Mouse (Mus musculus) C2C12 (cell line): ENCODE data around the gene Pigyl. TPM values are rescaled to one million over a fixed set of nuclear protein-coding genes. Genes with fewer than 3 reads are reported as not detected.
"Not testable (repeated sequence)": the region's sequence is repeated elsewhere in the genome, so short reads cannot be mapped to it uniquely, and the experiment has no call there.

Experiments used
- H3K27me3 ChIP-seq: one replicate; pipeline ENCODE4 v1.6.1; 2011; ENCODE audit not compliant: control insufficient read depth, insufficient read depth, insufficient read length
- H3K36me3 ChIP-seq: one replicate; pipeline ENCODE4 v1.6.1; 2011; ENCODE audit not compliant: control insufficient read depth, insufficient read depth
- H3K4me3 ChIP-seq: one replicate; pipeline ENCODE4 v1.5.1; 2011; ENCODE audit warnings: mild to moderate bottlenecking, control low read depth; ENCODE audit not compliant: poor library complexity, insufficient read depth, severe bottlenecking
- H3K79me2 ChIP-seq: one replicate; pipeline ENCODE4 v1.6.1; 2011; ENCODE audit not compliant: control insufficient read depth, insufficient read depth
- H3K79me3 ChIP-seq: one replicate; pipeline ENCODE4 v1.6.1; 2011; ENCODE audit warnings: low read depth, control low read depth
- H3ac ChIP-seq: one replicate; pipeline ENCODE3; 2011; ENCODE audit warnings: low read depth; ENCODE audit not compliant: control insufficient read depth, insufficient read length
- CEBPB ChIP-seq: IDR thresholded peaks from one replicate; pipeline ENCODE4 v1.6.1; 2011; ENCODE audit warnings: low read depth, mild to moderate bottlenecking, control low read depth, moderate library complexity
- CTCF ChIP-seq: IDR thresholded peaks from one replicate; pipeline ENCODE4 v1.5.1; 2011; ENCODE audit not compliant: control insufficient read depth, insufficient read depth, insufficient read length
- FOSL1 ChIP-seq: IDR thresholded peaks from one replicate; pipeline ENCODE4 v1.8.0; 2011; ENCODE audit warnings: mild to moderate bottlenecking, low read length; ENCODE audit not compliant: poor library complexity, insufficient read depth, severe bottlenecking
- MAX ChIP-seq: IDR thresholded peaks from one replicate; pipeline ENCODE4 v1.6.1; 2011; ENCODE audit warnings: mild to moderate bottlenecking, control low read depth
- MYOD1 ChIP-seq: IDR thresholded peaks from one replicate; pipeline ENCODE4 v1.6.1; 2011; ENCODE audit warnings: low read depth; ENCODE audit not compliant: control insufficient read depth, insufficient read length
- MYOG ChIP-seq: IDR thresholded peaks from one replicate; pipeline ENCODE4 v1.6.1; 2011; ENCODE audit not compliant: control insufficient read depth, insufficient read length; ENCODE audit errors: extremely low read depth
- USF1 ChIP-seq: IDR thresholded peaks from one replicate; pipeline ENCODE4 v1.6.1; 2011; ENCODE audit warnings: low read depth, mild to moderate bottlenecking, control low read depth, moderate library complexity
- polyA plus RNA-seq: library from polyadenylated mRNA; unstranded; fragments of >200 nt; fragmentation: generic; extraction: Trizol; gene quantifications from one replicate; pipeline ENCODE4 v1.2.1, GENCODE M21; 2012; ENCODE audit warnings: missing spikeins

Pigyl gene
- polyA plus RNA-seq, 1 experiment = 47.9 TPM

GRCm38 (mm10) chr9:22144304-22144965, 12.2 kb upstream of the Pigyl start:
- Histone ChIP-seq H3K4me3 (no peak overlapping the region), H3K36me3 (no peaks in the 10 kb centered on the region), H3ac (no peak overlapping the region), H3K79me2 (no peaks in the 10 kb centered on the region), H3K79me3 (no peaks in the 10 kb centered on the region), H3K27me3 (no peaks in the 10 kb centered on the region)
- TF ChIP-seq FOSL1 (no peak), CEBPB (no peak), MYOG (no peak), MAX (no peak), CTCF (no peak)

- no peak overlapping the region for H3ac ChIP-seq
- H3K4me3 ChIP-seq = no peak overlapping the region
- no peaks in the 10 kb centered on the region for H3K79me2 ChIP-seq
- no peaks in the 10 kb centered on the region for H3K27me3 ChIP-seq
- H3K36me3 ChIP-seq = no peaks in the 10 kb centered on the region
- no peaks in the 10 kb centered on the region for H3K79me3 ChIP-seq
- no peak for TF ChIP-seq CEBPB
- TF ChIP-seq FOSL1 = no peak
- no peak for TF ChIP-seq USF1
- TF ChIP-seq MYOG = no peak
Measured at GRCm38 (mm10) chr9:22149426-22150248, 7.0 kb upstream of the Pigyl start.

DNA sequence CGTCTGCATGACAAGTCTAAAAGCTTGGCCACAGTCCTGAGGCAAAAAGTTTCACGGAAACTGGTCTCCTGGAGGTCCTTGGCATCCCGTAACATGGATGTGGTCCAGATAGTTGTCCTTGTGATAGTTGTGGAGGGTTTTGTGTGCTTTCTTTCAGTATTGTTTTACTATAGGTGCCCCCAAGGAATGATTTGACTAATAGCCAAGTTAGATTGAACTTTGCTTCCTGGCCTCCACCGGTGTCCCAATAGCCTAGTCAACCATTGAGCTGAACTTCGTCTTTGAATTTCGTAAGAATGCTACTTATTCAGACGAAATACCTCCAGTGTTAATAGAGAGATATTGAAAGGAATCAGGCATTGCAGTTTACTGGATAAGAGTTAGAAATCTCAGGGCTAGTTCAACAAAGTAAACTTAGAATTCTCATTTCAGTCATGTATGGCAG, 6.4 kb upstream of the Pigyl start:
- not testable (repeated sequence) for H3K36me3 ChIP-seq, H3K79me2 ChIP-seq, H3ac ChIP-seq, H3K4me3 ChIP-seq, H3K27me3 ChIP-seq, H3K79me3 ChIP-seq

GRCm38 (mm10) chr9:22150946-22151345, 5.7 kb upstream of the Pigyl start:
- no peaks in the 10 kb centered on the region for H3K79me2 ChIP-seq
- no peak overlapping the region for H3ac ChIP-seq
- H3K27me3 ChIP-seq = no peaks in the 10 kb centered on the region
- TF ChIP-seq FOSL1 (no peak), USF1 (no peak), MYOG (no peak), MYOD1 (no peak), CEBPB (no peak), CTCF (no peak), MAX (no peak)
- H3K79me3 ChIP-seq = no peaks in the 10 kb centered on the region
- H3K36me3 ChIP-seq = no peaks in the 10 kb centered on the region
- no peak overlapping the region for H3K4me3 ChIP-seq

DNA sequence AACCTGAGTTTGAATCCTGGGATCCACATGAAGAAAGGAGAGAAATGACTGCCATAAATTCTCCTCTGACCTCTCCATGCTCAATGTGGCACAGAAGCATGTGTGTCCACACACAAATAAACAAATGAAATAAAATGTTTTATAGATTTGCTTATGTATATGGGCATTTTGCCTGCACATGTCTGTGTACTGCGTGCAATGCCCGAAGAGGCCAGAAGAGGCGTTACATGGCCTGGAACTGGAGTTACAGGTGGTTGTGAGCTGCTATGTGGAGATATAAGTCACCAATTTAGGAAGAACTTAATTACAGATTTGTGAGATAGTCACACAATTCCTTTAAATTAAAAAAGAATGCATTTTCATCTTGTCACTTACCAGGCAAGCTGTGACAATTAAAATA, 2.8 kb upstream of the Pigyl start:
- Histone ChIP-seq H3K4me3 (no peak overlapping the region), H3K27me3 (no peaks in the 10 kb centered on the region), H3K79me3 (no peaks in the 10 kb centered on the region), H3ac (no peak overlapping the region), H3K36me3 (no peaks in the 10 kb centered on the region), H3K79me2 (no peaks in the 10 kb centered on the region)
- TF ChIP-seq MAX = no peak
- TF ChIP-seq USF1 = no peak
- no peak for TF ChIP-seq MYOD1
- no peak for TF ChIP-seq CEBPB
- no peak for TF ChIP-seq FOSL1
- TF ChIP-seq CTCF = no peak
- TF ChIP-seq MYOG = no peak

GRCm38 (mm10) chr9:22155614-22156013, 1.0 kb upstream of the Pigyl start:
- Histone ChIP-seq H3ac (no peak overlapping the region), H3K36me3 (no peaks in the 10 kb centered on the region), H3K4me3 (no peak overlapping the region), H3K27me3 (no peaks in the 10 kb centered on the region), H3K79me2 (no peaks in the 10 kb centered on the region), H3K79me3 (no peaks in the 10 kb centered on the region)
- TF ChIP-seq MYOD1 = no peak
- no peak for TF ChIP-seq USF1
- TF ChIP-seq FOSL1 = no peak
